Mouse (Mus musculus) embryo, embryonic 10 days (tissue): ENCODE results near the gene Kcnk2.

Source experiments
- DNase-seq: peaks from one replicate; pipeline ENCODE4 v3.0.0-alpha.2; 2015; ENCODE audit warnings: low spot score

Gene Kcnk2

DNA sequence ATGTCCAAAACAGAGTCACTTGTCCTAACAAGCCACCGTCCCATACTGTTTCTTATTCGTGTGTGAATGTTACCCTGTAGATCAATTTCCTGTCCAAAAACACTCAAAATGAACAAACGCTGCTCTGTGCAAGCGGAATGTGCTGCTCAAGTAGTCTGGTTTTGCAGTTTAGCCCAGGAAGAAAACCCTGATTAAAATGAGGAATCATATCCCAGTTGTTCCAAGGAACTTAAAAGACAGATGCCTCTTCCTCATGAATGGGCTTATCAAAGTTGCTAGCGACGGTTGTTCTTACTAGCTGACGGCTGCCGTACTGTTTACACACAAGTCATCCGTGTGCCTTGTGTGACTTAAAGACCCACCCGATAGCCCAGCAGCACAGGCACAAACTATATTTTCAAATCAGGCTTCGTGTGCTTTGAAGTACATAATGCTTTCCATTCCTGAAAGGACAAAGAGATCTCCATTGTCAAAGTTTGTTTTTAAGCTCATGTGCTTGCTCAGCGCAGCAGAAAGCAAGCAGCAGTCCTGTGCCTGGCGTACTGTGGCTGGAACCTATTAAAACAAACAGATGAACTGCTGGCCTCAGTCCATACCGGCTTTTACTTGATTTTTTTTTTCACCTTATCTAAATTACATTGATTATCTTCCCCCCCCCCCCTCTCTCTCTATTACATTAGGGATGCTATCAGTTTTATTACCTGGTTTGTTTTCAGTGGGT lies at the start of gene Kcnk2:
Gene Kcnk2, minus strand, starts transcription at position 51 of the 721 bp plus-strand sequence.
- peak; percentile 44 for DNase-seq

DNA sequence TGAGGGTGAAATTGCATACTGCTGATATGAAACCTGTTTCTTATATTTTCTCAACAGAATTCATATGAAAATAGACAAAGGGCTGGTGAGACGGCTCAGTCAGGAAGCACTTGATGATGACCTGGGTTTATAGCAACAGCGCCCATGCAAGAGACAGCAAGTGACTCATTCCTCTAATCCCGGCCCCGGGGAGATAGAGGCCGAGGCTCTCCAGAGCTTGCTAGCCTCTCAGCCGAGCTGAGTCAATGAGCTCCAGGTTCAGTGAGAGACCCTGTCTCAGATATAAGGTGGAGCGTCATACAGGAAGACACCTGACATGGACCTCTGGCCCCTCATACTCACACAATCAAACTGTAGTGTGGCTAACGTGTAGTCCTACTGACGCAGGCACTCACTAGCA lies 38.7 kb upstream of the Kcnk2 start:
- no peak for DNase-seq

DNA sequence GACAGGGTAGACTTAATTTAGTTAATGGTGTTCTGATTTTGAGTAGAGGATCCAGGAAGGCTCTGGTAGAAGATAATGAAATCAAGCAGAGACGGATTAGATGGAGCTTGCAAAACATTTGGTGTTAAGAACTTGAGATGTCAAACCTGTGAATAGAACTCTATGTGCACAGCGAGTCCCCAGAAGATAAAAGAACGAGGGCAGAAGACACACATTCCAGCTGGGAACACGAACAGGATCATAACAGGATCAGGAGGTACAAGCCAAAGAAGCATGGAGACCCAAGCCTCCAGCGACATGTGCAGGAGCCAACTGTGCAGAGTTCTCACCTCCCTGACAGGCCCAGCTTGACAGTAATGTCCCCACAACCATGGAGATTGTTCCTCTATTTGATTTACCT lies 35.1 kb upstream of the Kcnk2 start:
- no peak for DNase-seq

DNA sequence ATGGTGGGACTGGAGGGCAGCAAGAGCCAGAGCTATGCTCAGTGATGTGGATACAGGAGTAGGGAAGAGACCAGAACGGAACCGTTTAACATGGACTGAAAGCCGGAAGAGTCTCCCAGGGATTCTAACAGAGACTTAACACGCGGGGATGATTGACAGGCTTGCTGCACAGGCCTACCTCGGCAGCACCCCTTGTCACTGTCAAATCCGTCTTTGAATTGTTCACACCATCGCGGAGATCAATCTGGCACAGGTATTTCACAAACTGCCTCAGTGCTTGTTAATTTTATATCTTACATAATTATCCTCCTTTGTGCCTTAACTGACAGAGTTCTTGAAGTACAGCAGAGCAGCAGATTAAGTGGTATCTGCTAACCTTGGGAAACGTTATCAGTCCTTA lies 33.4 kb upstream of the Kcnk2 start:
- no peak for DNase-seq

DNA sequence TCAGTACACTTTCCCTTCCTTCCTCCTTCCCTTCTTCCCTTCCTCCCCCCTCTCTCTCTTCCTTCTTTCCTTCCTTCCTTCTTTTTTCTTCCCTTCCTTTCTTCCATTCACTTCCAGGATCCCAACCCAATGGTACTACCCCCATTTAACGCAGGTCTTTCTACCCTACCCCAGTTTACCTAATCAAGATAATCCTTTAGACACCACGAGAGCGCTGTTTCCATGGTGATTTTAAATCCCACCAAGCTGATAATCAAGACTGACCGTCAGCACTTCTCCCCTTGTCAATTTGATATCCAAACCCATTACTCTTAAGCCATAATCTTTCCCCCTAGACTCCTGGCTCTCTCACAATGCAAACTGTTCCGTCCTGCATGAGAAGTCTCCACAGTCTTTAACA lies 29.4 kb upstream of the Kcnk2 start:
- no peak for DNase-seq

DNA sequence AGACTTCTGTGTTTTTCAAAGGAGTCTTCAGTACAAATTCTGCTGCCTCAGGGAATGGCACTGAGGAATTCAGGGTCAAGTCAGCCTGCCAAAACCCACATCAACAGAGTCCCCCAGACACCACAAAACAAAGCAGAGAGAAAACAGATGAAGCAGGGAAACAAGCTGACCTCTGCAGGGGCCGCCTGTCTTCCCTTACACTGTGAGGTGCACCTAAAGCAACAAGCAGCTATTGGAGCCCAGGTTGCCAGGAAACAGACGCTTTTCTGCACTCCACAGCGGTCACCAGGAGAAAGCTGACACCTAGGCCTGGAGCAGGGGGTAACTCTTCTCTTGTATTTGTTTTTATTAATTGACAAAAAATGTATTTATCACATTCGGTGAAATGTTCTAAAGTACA lies 28.5 kb upstream of the Kcnk2 start:
- peak; percentile 81 for DNase-seq

DNA sequence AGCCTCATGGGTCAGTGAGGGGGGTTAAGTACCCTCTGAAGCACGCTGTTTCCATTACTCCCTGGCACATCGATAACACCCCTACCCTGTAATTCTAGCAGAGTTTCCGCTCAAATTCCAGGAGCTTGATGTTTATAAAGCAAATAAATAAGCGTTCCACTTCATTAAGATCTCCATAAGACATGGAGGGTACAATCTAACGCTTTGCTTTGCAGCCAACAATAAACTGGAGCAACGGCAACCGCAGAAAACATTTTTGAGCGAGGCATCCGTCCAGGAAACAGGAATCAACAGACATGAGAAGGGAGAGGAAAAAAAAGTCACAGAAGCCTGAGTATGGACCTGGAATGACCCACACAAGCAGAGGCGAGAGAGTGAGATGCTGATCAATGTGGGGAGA lies 27.5 kb upstream of the Kcnk2 start:
- DNase-seq: no peak

DNA sequence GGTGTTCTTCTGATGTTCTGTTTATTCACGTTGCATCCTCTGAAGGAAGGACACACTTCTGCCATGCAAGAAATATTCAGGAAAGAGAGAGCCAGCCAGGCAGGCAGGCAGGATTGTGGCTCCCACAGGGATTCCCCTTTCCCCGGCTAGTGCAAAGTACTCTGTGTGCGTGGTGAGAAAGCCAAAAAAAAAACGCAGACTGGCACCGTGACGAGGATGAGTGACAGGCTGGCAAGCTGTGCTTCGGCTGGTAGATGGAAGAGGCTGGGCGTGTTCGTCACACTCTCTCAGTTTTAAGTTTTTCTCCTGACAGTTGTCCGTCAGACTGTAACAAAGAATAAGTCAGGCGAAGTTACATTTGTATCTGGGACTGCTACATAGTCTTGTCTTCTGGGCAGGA lies 24.2 kb upstream of the Kcnk2 start:
- no peak for DNase-seq

DNA sequence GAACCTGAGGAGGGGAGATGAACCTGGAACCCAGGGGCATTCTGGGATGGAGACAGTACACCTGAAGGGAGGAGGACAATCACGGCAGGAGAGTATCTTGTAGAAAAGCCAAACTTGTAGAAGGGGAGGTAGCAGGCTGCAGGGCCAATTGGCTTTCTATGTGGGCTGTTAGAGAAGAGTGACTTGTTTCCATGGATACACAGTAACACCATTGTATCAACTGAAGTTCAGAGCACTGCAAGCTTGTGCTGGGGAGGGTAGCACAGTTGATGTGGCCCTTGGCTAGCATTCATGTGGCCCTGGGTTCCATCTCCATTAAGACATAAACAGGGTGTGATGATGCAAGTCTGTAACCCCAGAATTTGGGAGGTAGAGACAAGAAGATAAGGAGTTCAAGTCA lies 17.8 kb upstream of the Kcnk2 start:
- DNase-seq: no peak

DNA sequence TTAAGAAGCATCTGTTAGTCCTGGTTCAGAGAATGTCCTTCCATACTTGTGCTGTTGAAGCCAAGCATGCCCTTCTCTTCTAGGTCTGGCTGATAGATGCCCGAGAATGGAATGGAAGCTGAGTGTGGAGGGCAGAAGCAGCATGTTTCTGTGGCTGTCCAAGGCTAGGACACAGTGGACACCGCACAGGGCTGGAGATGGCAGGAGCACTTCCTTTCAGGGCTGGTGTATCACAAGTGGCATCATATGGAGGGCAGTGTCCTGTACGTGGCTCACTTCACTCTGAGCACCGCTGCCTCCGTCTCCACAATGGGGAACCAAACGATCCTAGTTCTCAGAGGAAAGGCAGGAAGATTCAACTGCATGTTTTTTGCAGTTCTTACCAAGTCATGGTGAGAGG lies 7.8 kb upstream of the Kcnk2 start:
- no peak for DNase-seq

DNA sequence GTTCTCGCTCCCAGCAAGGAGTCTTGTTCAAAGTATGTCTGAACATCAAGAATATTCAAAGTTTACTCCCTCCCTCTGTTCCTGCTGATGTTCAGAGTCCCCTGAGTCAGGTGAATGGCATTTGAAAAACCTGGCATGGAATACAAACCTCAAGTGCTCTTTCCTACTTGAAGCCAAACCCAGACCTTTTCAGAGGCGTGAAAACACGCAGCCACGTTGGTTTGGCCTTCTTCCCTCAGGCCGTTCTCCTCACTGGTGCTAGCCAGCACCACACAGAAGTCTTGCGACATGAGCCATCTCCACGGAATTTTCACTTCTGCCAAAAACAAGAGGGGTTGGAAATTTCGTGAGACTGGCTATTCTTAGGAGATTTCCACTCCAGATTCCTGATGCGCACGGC lies 3.1 kb upstream of the Kcnk2 start:
- no peak for DNase-seq

DNA sequence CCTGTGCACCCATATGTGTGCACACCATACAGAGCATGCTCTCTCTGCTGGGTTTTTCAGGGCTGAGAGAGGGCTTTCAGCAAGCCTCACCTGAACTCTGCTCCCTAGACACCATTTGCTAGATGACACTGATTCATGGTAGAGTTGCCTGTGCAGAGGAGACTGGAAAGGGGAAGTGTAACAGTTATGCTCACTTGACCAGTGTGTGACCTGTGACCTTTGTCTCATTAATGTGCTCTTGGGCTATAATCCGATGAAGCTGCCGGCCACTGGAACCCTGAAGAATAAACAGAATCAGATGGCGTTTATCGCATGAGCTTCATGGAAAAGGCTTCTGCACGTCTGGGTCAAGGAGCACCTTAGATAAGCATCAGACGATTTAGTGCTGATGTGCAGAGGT lies 1.5 kb upstream of the Kcnk2 start:
- peak; percentile 69 for DNase-seq

DNA sequence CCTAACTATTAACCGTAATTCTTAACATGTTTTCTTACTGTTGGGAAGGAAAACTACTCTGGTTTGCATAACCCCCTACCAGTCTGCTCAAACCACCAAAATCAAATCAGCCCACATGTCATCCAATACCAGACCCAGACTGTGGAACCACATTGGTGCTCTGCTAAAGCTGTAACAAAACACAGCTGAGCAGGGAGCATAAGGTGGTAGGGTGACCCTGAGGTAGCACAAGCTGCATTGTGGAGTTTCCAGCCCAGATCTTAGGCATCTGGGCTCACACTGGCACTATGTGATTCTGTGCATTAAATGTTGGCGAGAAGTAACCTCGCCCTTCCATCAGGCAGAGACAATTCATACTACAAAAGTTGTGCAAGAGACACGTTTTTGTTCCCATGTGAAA lies 1.1 kb upstream of the Kcnk2 start:
- DNase-seq: peak; percentile 31

DNA sequence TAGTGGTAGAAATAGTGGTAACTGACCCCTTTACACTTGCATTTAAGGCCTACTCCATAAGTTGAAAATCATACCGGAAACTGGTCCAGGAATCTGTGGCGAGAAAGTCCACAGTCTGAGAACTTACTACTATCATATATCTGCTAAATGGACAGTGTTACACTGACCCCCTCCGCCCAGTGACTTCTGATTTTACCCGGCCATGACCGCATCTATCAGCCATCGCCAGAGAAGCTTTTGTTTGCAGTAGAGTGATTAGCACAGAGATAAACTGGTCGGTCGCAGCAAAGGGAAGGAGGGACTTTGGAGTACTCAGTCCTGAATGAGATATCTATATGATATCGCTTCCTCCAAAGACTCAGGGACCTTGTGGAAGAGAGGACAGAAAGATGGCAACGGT lies 15.2 kb downstream of the Kcnk2 start:
- DNase-seq: no peak

DNA sequence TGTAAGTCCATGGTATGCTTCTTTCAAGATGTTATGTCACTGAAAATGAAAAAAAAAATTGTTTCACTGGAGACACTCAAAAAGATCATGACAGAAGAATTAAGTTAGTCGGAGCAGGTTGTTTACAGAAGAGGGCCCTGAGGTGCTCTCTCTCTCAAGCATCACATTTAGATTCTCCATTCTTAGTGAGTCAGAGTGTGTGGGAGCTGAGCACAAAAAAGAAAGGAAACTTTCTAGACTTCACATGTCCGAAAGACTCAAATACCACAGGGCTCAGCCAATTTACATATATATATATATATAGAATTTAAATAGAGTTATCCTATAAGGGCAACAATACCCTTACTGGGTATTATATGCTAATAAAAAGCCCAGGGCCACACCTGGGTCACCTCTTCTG lies 15.9 kb downstream of the Kcnk2 start:
- no peak for DNase-seq

DNA sequence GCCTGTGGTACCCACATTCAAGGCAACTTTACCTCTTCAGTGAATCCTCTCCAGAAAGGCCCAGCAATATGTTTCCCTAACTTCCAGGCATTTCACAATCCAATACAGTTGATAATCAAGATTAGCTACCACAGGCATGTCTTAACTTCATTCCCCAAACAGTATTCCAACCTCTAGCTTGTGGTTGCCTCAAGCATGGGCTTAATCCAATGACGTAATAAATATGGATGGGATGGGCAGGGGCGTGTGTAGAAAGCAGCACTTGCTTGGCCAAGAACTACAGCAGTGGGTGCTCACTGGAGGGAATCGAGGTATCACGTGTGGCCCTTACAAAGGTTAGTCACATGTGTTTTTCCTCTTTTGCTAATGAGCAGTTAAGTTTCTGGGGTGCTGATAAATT lies 34.4 kb downstream of the Kcnk2 start:
- no peak for DNase-seq

DNA sequence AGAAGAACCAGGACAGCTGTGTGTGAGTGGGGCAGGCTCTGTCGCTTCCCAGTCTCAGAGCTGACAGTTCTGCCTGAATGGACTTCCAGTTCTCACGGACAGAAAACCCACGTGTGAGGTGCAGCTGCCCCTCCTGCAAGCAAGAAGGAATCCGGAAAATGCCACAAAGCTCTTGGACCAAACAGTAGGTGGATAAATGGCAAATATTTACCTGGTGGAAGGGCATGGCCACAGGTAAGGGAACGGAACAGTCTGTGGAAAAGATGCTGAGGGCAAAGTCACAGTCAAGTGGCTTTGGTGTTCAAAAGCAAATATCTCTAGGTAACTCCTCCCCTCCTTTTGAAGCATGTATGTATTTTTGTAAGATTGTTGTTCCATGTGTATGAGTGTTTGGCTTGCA lies 37.9 kb downstream of the Kcnk2 start:
- DNase-seq: no peak

DNA sequence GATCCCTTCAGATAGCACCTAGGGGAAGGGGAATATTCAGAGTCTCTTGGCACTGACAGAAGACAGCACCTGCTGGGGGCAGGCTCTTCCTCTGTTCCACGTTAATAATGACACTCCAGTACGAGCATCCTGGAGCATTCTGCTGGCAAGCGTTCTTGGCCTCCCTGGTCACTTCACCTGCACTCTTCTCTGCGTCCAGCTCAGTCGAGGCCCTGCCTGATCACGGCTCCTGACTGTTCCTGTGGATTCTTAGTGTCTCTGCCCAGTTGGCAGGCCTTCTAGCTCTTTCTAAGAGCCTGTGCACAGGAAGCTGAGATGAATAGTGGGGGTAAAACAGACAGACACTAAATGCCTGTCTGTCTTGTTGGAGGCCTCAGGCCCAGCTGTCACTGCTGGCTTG lies 39.5 kb downstream of the Kcnk2 start:
- DNase-seq: no peak

DNA sequence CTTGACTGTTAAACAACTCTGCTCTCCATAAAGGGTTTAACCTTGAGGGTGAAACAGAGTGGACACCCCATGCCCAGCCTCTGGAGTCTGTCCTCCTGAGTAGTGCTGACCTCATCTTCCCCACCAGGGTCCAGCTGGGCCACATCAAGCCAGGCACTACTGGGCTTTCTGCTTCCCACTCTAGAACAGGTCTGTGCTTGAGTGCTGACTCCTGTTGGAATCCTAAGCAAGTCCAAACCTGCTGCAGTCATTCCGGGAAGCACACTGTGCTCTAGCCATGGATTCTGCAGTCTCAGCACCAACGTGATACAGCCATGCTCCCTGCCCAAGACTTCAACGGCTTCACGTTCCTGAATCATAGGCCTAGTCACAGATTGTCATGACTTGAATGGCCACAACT lies 42.4 kb downstream of the Kcnk2 start:
- DNase-seq: no peak

DNA sequence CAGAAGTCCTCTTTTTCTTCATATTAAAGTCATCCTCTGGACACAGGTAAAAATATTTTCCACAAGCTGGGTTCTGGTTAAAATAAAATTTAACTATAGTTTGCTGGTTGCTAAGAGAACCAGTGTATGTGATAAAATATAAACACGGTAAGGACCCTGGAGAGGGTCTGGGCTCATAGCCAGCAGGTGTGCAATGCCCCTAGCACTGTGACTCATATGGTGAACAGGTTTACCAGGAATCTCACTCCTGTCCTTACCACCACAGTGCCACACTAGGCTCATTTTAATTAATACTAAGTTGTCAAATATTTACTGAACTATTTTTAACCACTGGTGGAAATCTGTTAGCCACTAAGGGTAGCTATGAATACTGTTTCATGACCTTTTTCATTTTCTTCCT lies 48.2 kb downstream of the Kcnk2 start:
- no peak for DNase-seq

DNA sequence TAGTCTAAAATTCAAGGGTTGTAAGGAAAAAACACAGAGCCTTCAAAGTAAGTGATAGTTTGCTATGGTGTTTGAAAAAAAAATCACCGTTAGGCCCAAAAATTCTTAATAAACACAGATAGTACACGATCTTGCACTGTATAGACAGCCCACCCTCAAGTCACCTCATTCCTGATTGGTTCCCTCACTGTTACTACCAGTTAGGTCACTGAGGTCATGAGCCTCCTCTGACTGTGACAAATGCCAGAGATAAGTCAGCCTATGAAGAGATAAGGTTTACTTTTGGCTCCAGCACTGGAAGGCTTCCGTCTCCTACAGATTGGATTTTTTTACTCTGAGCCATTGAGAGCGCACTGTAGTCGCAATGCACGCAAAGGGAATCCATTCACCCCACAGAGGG lies 50.3 kb downstream of the Kcnk2 start:
- peak; percentile 12 for DNase-seq

DNA sequence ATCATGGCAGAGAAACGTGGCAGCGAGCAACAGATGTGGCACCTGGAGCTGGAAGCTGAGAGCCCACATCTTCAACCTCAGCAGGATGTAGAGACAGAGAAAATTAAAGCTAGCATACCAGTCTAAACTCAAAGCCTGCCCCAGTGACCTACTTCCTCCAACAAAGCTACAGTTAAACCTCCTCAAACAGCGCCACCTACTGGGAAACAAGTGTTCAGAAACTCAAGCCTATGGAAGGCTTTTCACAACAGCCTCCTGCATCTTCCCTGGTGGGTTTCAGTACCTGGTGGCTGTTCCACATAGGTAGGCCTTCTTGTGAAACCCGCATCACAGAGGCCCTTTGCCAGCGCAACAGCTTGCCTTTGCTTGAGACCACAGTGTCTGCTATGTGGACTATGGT lies 52.9 kb downstream of the Kcnk2 start:
- DNase-seq: no peak

DNA sequence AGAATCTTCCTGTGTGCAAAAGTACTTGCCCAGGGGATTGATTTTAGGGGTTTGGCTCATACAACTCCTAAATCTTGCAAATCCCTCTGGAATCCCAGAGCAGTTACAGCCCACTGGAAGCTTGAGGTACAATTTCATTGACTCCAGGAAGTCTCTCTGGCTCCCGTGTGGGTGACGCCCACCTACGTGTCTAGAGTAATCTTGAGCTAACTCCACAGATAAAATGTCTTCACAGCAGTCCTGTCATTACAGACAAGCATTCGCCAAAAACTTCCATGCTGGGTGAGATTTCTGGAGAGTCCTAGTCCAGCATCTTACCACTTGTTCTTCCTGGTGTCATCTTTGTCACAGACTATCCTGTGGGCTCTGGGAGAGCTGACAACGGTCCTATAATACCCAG lies 56.9 kb downstream of the Kcnk2 start:
- no peak for DNase-seq
